Mouse (Mus musculus) liver, embryonic 13.5 days (tissue): ENCODE results near the gene Rab14. TPM values are rescaled to one million over a fixed set of nuclear protein-coding genes. Genes with fewer than 3 reads are reported as not detected.
A peak's percentile ranks its signal among the peaks of the same experiment; 100 is the strongest.

Experiments used
- ATAC-seq: fragments of 200-750 bp; cut with Nextera tagmentation; 2 replicates; pipeline ENCODE4 v1.8.0; 2017; ENCODE audit warnings: low read depth, mild to moderate bottlenecking, moderate number of reproducible peaks, moderate library complexity
- DNase-seq: peaks from one replicate; pipeline ENCODE4 v3.0.0; 2022
- H3K27ac ChIP-seq: fragments of 300-500 bp; sonication (generic); 2 replicates; pipeline ENCODE4 v1.5.1; 2015; ENCODE audit warnings: moderate library complexity, mild to moderate bottlenecking, inconsistent platforms
- H3K27me3 ChIP-seq: fragments of 300-500 bp; sonication (generic); 2 replicates; pipeline ENCODE4 v1.6.1; 2015; ENCODE audit warnings: mild to moderate bottlenecking, inconsistent platforms
- H3K36me3 ChIP-seq: fragments of 300-500 bp; sonication (generic); 2 replicates; pipeline ENCODE4 v1.6.1; 2015; ENCODE audit warnings: mild to moderate bottlenecking, inconsistent platforms
- H3K4me1 ChIP-seq: fragments of 300-500 bp; sonication (generic); replicated peaks from 2 replicates; pipeline ENCODE4 v1.6.1; 2015; ENCODE audit warnings: inconsistent platforms
- H3K4me2 ChIP-seq: fragments of 300-500 bp; sonication (generic); 2 replicates; pipeline ENCODE4 v1.6.1; 2015; ENCODE audit warnings: inconsistent platforms, mild to moderate bottlenecking, moderate library complexity
- H3K4me3 ChIP-seq: fragments of 300-500 bp; sonication (generic); replicated peaks from 2 replicates; pipeline ENCODE4 v1.5.1; 2015; ENCODE audit warnings: mild to moderate bottlenecking, inconsistent platforms
- H3K9ac ChIP-seq: fragments of 300-500 bp; sonication (generic); 2 replicates; pipeline ENCODE4 v1.6.1; 2015; ENCODE audit warnings: mild to moderate bottlenecking, inconsistent platforms
- H3K9me3 ChIP-seq: fragments of 300-500 bp; sonication (generic); replicated peaks from 2 replicates; pipeline ENCODE4 v1.6.1; 2016; ENCODE audit warnings: inconsistent platforms
- WGBS: fragments of 180-500 bp; shearing (Covaris S2); methylation state at CpG from one replicate; pipeline ENCODE4 v1.1.7; 2015; ENCODE audit not compliant: insufficient replicate concordance; 5-methylcytosine and 5-hydroxymethylcytosine counted together
- polyA plus RNA-seq: library from polyadenylated mRNA; unstranded; fragments of >200 nt; fragmentation: Nextera tagmentation; extraction: Ambion mirVana; gene quantifications from 2 replicates; pipeline ENCODE4 v1.2.1, GENCODE M21; 2015

The Rab14 gene
- polyA plus RNA-seq = 148 and 181 TPM in 2 replicates

- under 1% methylated on average over 45 of the region's 47 CpGs for WGBS
- Histone ChIP-seq H3K27ac (peak within 1 kb of the TSS; percentile 96), H3K4me3 (peak within 1 kb of the TSS; percentile 100), H3K4me2 (peak within 1 kb of the TSS; percentile 86), H3K27me3 (0 out of 2 replicates have a peak, but pooled peaks cover 6% of the 10 kb centered on the region), H3K4me1 (peaks cover 31% of the 10 kb centered on the region), H3K9me3 (no peaks in the 10 kb centered on the region), H3K36me3 (peaks cover 2% of the 10 kb centered on the region; the same call in 1 of the 2 replicates), H3K9ac (peak within 1 kb of the TSS; percentile 99)
- DNase-seq (peak; percentile 99), ATAC-seq (peak; percentile 95)
Observed at GRCm38 (mm10) chr2:35200898-35201668, at the start of gene Rab14. Gene Rab14 (minus strand): TSS chr2:35201120.

DNA sequence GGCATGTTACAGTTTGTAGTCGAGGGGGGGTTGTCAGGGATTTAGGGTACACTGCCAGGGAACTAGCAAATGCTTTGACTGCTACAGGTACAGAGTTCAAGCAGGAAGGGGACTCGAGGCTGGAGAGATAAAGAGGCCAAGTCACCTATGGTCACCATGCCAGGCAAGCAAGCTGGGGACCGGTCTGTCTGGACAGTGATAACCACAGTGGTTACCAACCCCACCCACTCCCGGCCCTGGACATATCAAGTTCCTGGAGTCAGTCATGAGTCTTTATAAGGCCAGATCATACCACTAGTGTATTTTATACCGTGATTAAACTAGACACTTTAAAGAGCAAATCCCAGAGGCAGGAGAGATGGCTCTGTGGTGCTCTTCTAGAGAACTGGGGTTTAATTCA is 46.8 kb upstream of the Rab14 start:
- H3K9ac ChIP-seq = no peak overlapping the region
- DNase-seq (no peak), ATAC-seq (no peak)
- no peak overlapping the region for H3K27ac ChIP-seq
- H3K36me3 ChIP-seq = no peaks in the 10 kb centered on the region
- 19% methylated on average over 5 of the region's 5 CpGs for WGBS
- no peak overlapping the region for H3K4me3 ChIP-seq
- H3K4me2 ChIP-seq = no peak overlapping the region
- H3K4me1 ChIP-seq = peaks cover 12% of the 10 kb centered on the region; the same call in 1 of the 2 replicates
- H3K27me3 ChIP-seq = peaks cover 2% of the 10 kb centered on the region; the same call in 1 of the 2 replicates
- no peaks in the 10 kb centered on the region for H3K9me3 ChIP-seq

DNA sequence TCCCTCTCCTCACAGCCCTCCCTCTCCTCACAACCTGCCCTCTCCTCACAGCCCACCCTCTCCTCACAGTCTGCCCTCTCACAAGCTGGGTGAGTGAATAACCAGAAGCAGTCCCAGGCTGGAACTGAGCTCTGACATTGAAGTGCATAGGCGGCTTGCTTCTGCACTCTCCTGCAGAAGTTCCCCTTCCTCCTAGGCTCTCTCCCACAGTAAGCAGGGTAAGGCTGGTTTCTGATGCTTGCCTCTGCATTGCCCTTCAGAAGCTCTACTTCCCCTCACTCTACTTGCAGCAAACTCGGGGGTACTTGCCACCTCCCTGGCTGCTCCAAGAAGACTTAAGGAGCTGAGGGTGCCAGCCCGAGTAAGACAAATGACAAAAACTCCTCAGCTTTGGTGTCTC is 43.3 kb upstream of the Rab14 start:
- peaks cover 12% of the 10 kb centered on the region; the same call in 1 of the 2 replicates for H3K4me1 ChIP-seq
- 6% methylated on average over 3 of the region's 3 CpGs for WGBS
- no peaks in the 10 kb centered on the region for H3K36me3 ChIP-seq
- DNase-seq = no peak
- no peak overlapping the region for H3K27ac ChIP-seq
- H3K27me3 ChIP-seq = peaks cover 2% of the 10 kb centered on the region; the same call in 1 of the 2 replicates
- no peak overlapping the region for H3K4me3 ChIP-seq
- ATAC-seq = no peak
- H3K9ac ChIP-seq = no peak overlapping the region
- no peak overlapping the region for H3K4me2 ChIP-seq
- no peaks in the 10 kb centered on the region for H3K9me3 ChIP-seq

GRCm38 (mm10) chr2:35235021-35235420 is 34.1 kb upstream of the Rab14 start:
- Histone ChIP-seq H3K36me3 (no peaks in the 10 kb centered on the region), H3K27me3 (no peaks in the 10 kb centered on the region), H3K27ac (no peak overlapping the region), H3K4me3 (no peak overlapping the region), H3K4me2 (no peak overlapping the region), H3K9ac (no peak overlapping the region), H3K9me3 (no peaks in the 10 kb centered on the region), H3K4me1 (peaks cover 29% of the 10 kb centered on the region; the same call in 1 of the 2 replicates)
- WGBS = 72% methylated on average over 6 of the region's 6 CpGs
- no peak for ATAC-seq
- DNase-seq = no peak

GRCm38 (mm10) chr2:35233898-35234297 is 33.0 kb upstream of the Rab14 start:
- ATAC-seq (no peak), DNase-seq (no peak)
- no peak overlapping the region for H3K4me2 ChIP-seq
- no peaks in the 10 kb centered on the region for H3K27me3 ChIP-seq
- H3K9ac ChIP-seq = no peak overlapping the region
- WGBS = 34% methylated on average over 3 of the region's 3 CpGs
- H3K4me3 ChIP-seq = no peak overlapping the region
- no peaks in the 10 kb centered on the region for H3K9me3 ChIP-seq
- no peaks in the 10 kb centered on the region for H3K36me3 ChIP-seq
- no peak overlapping the region for H3K27ac ChIP-seq
- peaks cover 29% of the 10 kb centered on the region; the same call in 1 of the 2 replicates for H3K4me1 ChIP-seq

DNA sequence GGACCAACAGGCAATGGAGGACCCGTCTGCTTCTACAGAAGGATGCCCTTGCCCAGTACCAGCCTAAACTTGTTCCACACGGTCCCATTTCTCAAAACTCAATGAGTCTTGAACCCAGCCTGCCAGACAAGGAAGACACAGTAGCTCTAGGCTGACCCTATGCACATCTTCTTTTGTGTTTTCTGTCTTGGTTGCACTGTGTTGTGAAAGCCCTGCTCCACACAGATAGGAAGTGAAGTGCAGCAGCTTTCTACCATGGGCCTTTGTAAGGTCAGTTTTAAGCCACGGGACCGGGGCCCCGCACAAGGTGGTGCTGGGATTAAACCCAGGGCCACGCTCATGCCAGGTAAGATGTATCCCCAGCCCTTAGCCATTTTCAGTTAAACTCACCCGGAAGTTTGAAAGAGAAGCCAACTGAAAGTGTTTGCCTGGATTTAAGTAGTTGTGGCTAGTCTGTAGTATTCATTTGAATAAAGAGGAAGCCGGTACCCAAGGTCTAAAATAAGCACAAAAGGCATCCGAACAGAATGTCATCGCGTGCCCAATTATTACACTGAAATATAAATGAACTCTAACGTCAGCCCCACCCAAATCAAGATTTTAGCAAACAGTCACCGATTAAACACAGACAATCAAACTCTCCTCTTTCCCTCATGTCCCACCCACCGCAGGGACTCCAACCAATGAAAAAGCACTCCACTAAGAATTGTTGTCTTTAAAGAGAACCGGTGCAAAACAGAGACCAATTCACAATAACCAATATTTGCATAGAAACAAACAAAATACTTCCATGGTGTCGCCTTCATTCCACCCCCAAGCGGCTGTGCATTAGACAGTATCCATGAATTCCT is 31.9 kb upstream of the Rab14 start:
- ATAC-seq = peak; percentile 29; the same call in 1 of the 2 replicates
- WGBS = 43% methylated on average over 17 of the region's 17 CpGs
- Histone ChIP-seq H3K27ac (no peak overlapping the region), H3K9ac (no peak overlapping the region), H3K27me3 (no peaks in the 10 kb centered on the region), H3K36me3 (no peaks in the 10 kb centered on the region), H3K9me3 (no peaks in the 10 kb centered on the region), H3K4me2 (no peak overlapping the region), H3K4me1 (peaks cover 29% of the 10 kb centered on the region; the same call in 1 of the 2 replicates), H3K4me3 (no peak overlapping the region)
- no peak for DNase-seq

- 32% methylated on average over 2 of the region's 2 CpGs for WGBS
- no peak overlapping the region for H3K4me3 ChIP-seq
- H3K36me3 ChIP-seq = no peaks in the 10 kb centered on the region
- ATAC-seq (no peak), DNase-seq (no peak)
- no peaks in the 10 kb centered on the region for H3K27me3 ChIP-seq
- H3K4me1 ChIP-seq = peaks cover 29% of the 10 kb centered on the region; the same call in 1 of the 2 replicates
- H3K4me2 ChIP-seq = no peak overlapping the region
- H3K9me3 ChIP-seq = no peaks in the 10 kb centered on the region
- H3K27ac ChIP-seq = no peak overlapping the region
- H3K9ac ChIP-seq = no peak overlapping the region
Observed at GRCm38 (mm10) chr2:35231871-35232270, 31.0 kb upstream of the Rab14 start.

- no peak overlapping the region for H3K4me3 ChIP-seq
- DNase-seq = no peak
Observed at GRCm38 (mm10) chr2:35230215-35230614, 29.3 kb upstream of the Rab14 start.

GRCm38 (mm10) chr2:35228145-35228544 is 27.2 kb upstream of the Rab14 start:
- H3K4me3 ChIP-seq = no peak overlapping the region
- H3K9me3 ChIP-seq = no peaks in the 10 kb centered on the region
- DNase-seq (no peak), ATAC-seq (no peak)
- H3K27me3 ChIP-seq = no peaks in the 10 kb centered on the region
- no peak overlapping the region for H3K9ac ChIP-seq
- no peak overlapping the region for H3K4me2 ChIP-seq
- H3K27ac ChIP-seq = no peak overlapping the region
- peaks cover 17% of the 10 kb centered on the region; the same call in 1 of the 2 replicates for H3K4me1 ChIP-seq
- no peaks in the 10 kb centered on the region for H3K36me3 ChIP-seq
- 70% methylated on average over 4 of the region's 4 CpGs for WGBS

More at GRCm38 (mm10) chr2:35230215-35230614, 29.3 kb upstream of the Rab14 start:
- H3K36me3 ChIP-seq = no peaks in the 10 kb centered on the region
- 22% methylated on average over 8 of the region's 8 CpGs for WGBS
- no peak overlapping the region for H3K27ac ChIP-seq
- H3K4me1 ChIP-seq = peaks cover 29% of the 10 kb centered on the region; the same call in 1 of the 2 replicates
- no peaks in the 10 kb centered on the region for H3K27me3 ChIP-seq
- H3K9me3 ChIP-seq = no peaks in the 10 kb centered on the region
- H3K9ac ChIP-seq = no peak overlapping the region
- no peak overlapping the region for H3K4me2 ChIP-seq
- no peak for ATAC-seq

GRCm38 (mm10) chr2:35224285-35224684 is 23.4 kb upstream of the Rab14 start:
- no peak overlapping the region for H3K27ac ChIP-seq
- no peak overlapping the region for H3K4me2 ChIP-seq
- no peak overlapping the region for H3K4me3 ChIP-seq
- no peaks in the 10 kb centered on the region for H3K9me3 ChIP-seq
- no peak overlapping the region for H3K9ac ChIP-seq
- ATAC-seq (no peak), DNase-seq (no peak)
- H3K27me3 ChIP-seq = no peaks in the 10 kb centered on the region
- H3K36me3 ChIP-seq = no peaks in the 10 kb centered on the region
- no peaks in the 10 kb centered on the region for H3K4me1 ChIP-seq
- 80% methylated on average over 15 of the region's 15 CpGs for WGBS

- H3K9me3 ChIP-seq = no peaks in the 10 kb centered on the region
- DNase-seq (no peak), ATAC-seq (no peak)
- H3K4me2 ChIP-seq = no peak overlapping the region
- no peak overlapping the region for H3K27ac ChIP-seq
- H3K36me3 ChIP-seq = no peaks in the 10 kb centered on the region
- 53% methylated on average over 6 of the region's 6 CpGs for WGBS
- no peaks in the 10 kb centered on the region for H3K4me1 ChIP-seq
- no peak overlapping the region for H3K4me3 ChIP-seq
- H3K9ac ChIP-seq = no peak overlapping the region
- no peaks in the 10 kb centered on the region for H3K27me3 ChIP-seq
Observed at GRCm38 (mm10) chr2:35222822-35223391, 22.0 kb upstream of the Rab14 start.
